Mouse (Mus musculus) C2C12 (cell line): ENCODE measurements at regions not wholly inside any gene's neighbourhood (a gene's known extent, or its start where the extent isn't known, plus 50 kb on each side); places are given as distances from the start of the nearest gene placed in this dataset.

ENCODE experiments used
- H3K27me3 ChIP-seq: one replicate; pipeline ENCODE4 v1.6.1; 2011; ENCODE audit not compliant: control insufficient read depth, insufficient read depth, insufficient read length
- H3K36me3 ChIP-seq: one replicate; pipeline ENCODE4 v1.6.1; 2011; ENCODE audit not compliant: control insufficient read depth, insufficient read depth
- H3K4me3 ChIP-seq: one replicate; pipeline ENCODE4 v1.5.1; 2011; ENCODE audit warnings: mild to moderate bottlenecking, control low read depth; ENCODE audit not compliant: poor library complexity, insufficient read depth, severe bottlenecking
- H3K79me2 ChIP-seq: one replicate; pipeline ENCODE4 v1.6.1; 2011; ENCODE audit not compliant: control insufficient read depth, insufficient read depth
- H3K79me3 ChIP-seq: one replicate; pipeline ENCODE4 v1.6.1; 2011; ENCODE audit warnings: low read depth, control low read depth
- H3ac ChIP-seq: one replicate; pipeline ENCODE3; 2011; ENCODE audit warnings: low read depth; ENCODE audit not compliant: control insufficient read depth, insufficient read length
- CEBPB ChIP-seq: IDR thresholded peaks from one replicate; pipeline ENCODE4 v1.6.1; 2011; ENCODE audit warnings: low read depth, mild to moderate bottlenecking, control low read depth, moderate library complexity
- CTCF ChIP-seq: IDR thresholded peaks from one replicate; pipeline ENCODE4 v1.5.1; 2011; ENCODE audit not compliant: control insufficient read depth, insufficient read depth, insufficient read length
- FOSL1 ChIP-seq: IDR thresholded peaks from one replicate; pipeline ENCODE4 v1.8.0; 2011; ENCODE audit warnings: mild to moderate bottlenecking, low read length; ENCODE audit not compliant: poor library complexity, insufficient read depth, severe bottlenecking
- MAX ChIP-seq: IDR thresholded peaks from one replicate; pipeline ENCODE4 v1.6.1; 2011; ENCODE audit warnings: mild to moderate bottlenecking, control low read depth
- MYOD1 ChIP-seq: IDR thresholded peaks from one replicate; pipeline ENCODE4 v1.6.1; 2011; ENCODE audit warnings: low read depth; ENCODE audit not compliant: control insufficient read depth, insufficient read length
- MYOG ChIP-seq: IDR thresholded peaks from one replicate; pipeline ENCODE4 v1.6.1; 2011; ENCODE audit not compliant: control insufficient read depth, insufficient read length; ENCODE audit errors: extremely low read depth
- USF1 ChIP-seq: IDR thresholded peaks from one replicate; pipeline ENCODE4 v1.6.1; 2011; ENCODE audit warnings: low read depth, mild to moderate bottlenecking, control low read depth, moderate library complexity

DNA sequence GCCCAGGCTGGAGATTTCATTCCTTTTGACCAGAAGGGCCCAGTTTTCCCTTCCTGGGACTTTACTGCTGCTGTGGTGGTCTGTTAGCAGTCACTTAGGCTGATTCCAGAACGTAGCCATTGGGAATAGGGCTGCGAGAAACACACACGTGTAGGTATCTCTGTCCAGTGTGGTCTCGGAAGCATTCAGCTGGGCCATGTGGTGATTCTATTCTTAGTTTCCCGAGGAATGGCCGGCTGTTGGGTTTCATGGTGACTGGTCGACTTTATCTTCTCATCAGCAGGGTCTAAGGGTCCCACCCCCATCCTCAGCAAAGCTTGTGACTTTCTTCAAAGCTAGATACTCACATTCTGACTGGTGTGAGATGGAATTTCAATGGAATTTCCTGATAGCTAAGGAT lies 59.2 kb upstream of the Tmpo start:
- no peaks in the 10 kb centered on the region for H3K79me3 ChIP-seq
- no peaks in the 10 kb centered on the region for H3K27me3 ChIP-seq
- H3K36me3 ChIP-seq: no peaks in the 10 kb centered on the region
- H3ac ChIP-seq: no peak overlapping the region
- H3K4me3 ChIP-seq: no peak overlapping the region
- H3K79me2 ChIP-seq: no peaks in the 10 kb centered on the region
- TF ChIP-seq MYOD1 (no peak), MAX (no peak), FOSL1 (no peak), CEBPB (no peak), USF1 (no peak), CTCF (no peak), MYOG (no peak)

DNA sequence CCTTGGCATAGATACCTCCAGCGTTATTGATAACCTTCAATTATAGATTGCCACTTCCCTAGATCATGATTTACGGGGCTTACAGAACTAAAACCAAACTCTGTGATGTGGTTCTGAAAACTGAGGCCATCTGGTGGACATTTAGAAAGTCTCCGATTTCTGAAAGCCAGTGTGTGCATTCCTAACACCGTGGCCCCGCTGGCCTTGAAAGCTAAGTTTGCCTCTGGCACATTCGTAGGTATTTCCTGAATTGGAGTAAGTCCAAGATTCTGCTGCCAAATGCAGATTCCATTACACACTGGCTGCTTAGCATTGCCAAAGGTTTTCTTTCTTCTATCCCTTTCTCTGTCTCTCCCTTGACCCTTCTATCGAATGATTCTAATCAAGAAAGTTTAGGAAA lies 55.7 kb upstream of the Tmpo start:
- no peaks in the 10 kb centered on the region for H3K79me3 ChIP-seq
- H3ac ChIP-seq: no peak overlapping the region
- no peaks in the 10 kb centered on the region for H3K27me3 ChIP-seq
- no peak overlapping the region for H3K4me3 ChIP-seq
- no peak for TF ChIP-seq MYOD1
- no peaks in the 10 kb centered on the region for H3K36me3 ChIP-seq
- H3K79me2 ChIP-seq: no peaks in the 10 kb centered on the region

DNA sequence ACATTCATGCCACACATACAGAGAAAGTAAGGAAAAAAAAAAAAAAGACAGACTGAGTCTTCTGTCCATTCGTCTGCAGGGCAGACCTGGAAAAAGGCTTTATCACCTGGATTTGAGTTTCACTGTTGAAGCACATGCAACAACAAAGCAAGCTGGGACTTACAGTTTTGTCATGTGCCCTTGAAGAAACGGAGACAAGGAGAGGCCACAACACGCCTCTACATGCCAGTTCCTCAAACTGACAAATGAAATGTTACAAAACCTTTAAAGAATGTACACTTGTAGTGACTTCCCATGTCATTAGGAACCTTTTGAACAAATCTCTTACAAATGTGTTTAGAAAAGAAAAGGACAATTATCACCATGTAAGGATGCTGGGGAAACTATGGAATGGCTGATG lies 53.6 kb upstream of the Tmpo start:
- H3ac ChIP-seq: no peak overlapping the region
- H3K79me2 ChIP-seq: no peaks in the 10 kb centered on the region
- no peak for TF ChIP-seq MYOD1
- no peak for TF ChIP-seq USF1

More for the DNA sequence above, 53.6 kb upstream of the Tmpo start:
- Histone ChIP-seq H3K79me3 (no peaks in the 10 kb centered on the region), H3K4me3 (no peak overlapping the region), H3K36me3 (no peaks in the 10 kb centered on the region), H3K27me3 (no peaks in the 10 kb centered on the region)
